Mouse (Mus musculus): ENCODE data around the gene Itgav.
"Not testable (repeated sequence)": the region's sequence is repeated elsewhere in the genome, so short reads cannot be mapped to it uniquely, and the experiment has no call there.

Itgav gene

GRCm38 (mm10) chr2:83713281-83713680 is 10.9 kb upstream of the Itgav start:
- DNase-seq (ENCODE audit: low spot score in 2 of 2), result not testable (repeated sequence)

DNA sequence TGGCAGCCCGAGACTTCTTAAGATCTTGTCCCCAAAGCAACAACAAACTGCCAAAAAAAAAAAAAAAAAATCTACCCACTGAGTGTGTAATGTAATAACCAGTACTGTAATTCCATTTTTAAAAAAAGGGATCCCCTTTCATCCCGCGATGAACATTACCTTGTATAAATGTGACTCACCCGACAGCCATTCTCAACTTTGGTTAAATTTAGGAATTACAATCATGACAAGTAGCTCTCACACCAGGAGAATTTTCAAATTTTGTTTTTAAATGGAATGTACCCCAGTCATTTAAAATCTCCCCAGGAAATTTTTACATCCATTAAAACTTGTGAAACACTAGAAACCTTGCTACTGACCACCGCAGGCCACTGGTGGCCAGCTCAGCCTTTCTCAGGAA is 10.3 kb upstream of the Itgav start:
- DNase-seq (ENCODE audit: low spot score in 2 of 2), result no peak

GRCm38 (mm10) chr2:83714783-83715182 is 9.4 kb upstream of the Itgav start:
- peak in 1 of 2 experiments; percentile 54 for DNase-seq (ENCODE audit: low spot score in 2 of 2)

- no peak for DNase-seq (ENCODE audit: low spot score in 2 of 2)
These were observed 5.9 kb upstream of the Itgav start for GRCm38 (mm10) chr2:83718341-83718740.

- no peak for DNase-seq (ENCODE audit: low spot score in 2 of 2)
These were observed 2.6 kb upstream of the Itgav start for GRCm38 (mm10) chr2:83721635-83722034.

- DNase-seq (ENCODE audit: low spot score in 2 of 2), result no peak
These were observed 1.3 kb upstream of the Itgav start for GRCm38 (mm10) chr2:83722936-83723335.

- no peak for DNase-seq (ENCODE audit: low spot score in 2 of 2)
These were observed 851 bp upstream of the Itgav start for GRCm38 (mm10) chr2:83723346-83723745.

DNA sequence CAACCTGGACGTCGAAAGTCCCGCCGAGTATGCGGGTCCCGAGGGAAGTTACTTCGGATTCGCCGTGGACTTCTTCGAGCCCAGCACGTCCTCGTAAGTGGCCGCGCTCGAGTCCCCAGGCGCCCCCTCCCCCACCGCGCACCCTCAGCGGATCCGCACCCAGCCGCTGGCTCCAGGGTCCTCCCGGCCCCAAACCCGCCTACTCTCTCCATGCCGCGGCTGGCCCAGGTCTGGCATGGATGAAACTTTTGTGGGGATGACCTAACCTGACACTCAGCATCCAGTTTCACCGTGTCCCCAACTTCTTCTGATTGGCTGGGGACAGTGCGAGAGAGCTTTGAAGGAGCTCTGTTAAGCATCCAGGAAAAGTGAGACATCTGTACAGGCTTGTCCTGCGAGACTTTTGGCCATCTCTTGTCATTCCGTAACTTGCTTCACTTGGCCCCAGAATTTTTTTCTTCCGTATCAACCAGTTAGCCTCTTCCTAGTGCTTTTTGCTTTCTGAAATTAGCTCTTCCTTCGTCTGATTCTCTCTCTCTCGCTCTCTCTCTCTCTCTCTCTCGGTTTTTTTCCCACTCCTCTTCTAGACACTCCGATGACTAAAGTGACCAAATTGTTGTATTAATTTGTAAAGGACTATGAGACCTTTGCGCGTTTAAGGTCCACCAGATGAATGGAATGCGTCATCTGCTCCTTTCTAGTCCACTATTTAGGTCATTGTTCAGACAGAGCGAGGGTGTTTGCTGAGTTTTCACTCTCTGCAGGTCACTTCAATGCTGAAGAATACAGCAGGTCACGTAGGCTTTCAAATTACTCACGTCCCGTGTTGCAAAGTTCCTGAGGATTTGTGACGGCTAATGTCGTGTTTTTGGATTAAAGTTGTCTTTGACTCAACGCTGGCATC is 882 bp downstream of the Itgav start:
- DNase-seq (ENCODE audit: low spot score in 2 of 2), result peak; percentile 57 to 61

GRCm38 (mm10) chr2:83725796-83726195 is 1.6 kb downstream of the Itgav start:
- no peak for DNase-seq (ENCODE audit: low spot score in 2 of 2)

DNA sequence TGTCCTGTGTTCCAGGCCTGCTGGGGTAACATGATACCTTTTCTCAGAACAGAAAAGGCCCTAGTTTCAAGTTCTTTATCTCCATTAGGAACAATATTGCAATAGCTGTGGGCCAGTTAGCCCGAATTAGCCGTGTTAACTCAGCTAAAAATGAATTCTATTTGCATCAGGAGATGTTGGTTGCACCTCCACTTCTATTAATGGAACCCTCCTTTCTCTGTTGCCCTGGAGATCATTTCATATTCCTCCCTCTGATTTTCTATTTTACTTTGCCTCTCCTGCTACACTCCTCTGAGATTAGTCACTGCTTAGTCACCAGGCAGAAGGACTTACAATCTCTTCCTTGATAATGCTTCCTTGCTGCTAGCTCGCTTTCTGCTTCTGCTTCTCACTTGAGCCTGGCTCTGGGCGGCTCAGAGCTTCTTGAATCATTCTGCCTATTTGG is 4.1 kb downstream of the Itgav start:
- peak in 1 of 2 experiments; percentile 84 for DNase-seq (ENCODE audit: low spot score in 2 of 2)

GRCm38 (mm10) chr2:83729339-83729738 is 5.1 kb downstream of the Itgav start:
- peak in 1 of 2 experiments; percentile 53 for DNase-seq (ENCODE audit: low spot score in 2 of 2)

GRCm38 (mm10) chr2:83732896-83733295 is 8.7 kb downstream of the Itgav start:
- no peak for DNase-seq (ENCODE audit: low spot score in 2 of 2)

DNA sequence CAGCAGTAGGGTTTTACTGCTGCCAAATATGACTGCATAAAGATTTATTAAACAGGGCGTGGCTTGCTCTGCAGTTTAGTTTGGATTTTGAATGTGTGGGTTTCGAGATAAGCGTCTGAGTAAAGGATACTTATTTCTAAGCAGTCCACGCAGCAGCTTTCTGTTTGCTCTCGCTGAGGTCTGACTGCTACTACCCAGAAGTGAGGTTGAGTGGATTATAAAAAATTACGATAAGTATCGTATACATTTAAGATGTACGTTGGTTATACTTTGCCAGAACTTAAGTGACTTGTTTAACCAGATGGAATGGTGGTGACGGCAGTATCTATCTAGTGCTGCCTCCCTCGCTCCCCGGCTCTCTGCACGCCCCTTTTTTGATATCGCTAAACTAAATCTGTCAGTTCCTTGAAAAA is 9.8 kb downstream of the Itgav start:
- DNase-seq (ENCODE audit: low spot score in 2 of 2), result no peak

- DNase-seq (ENCODE audit: low spot score in 2 of 2), result no peak
These were observed 11.1 kb downstream of the Itgav start for GRCm38 (mm10) chr2:83735276-83735675.

- DNase-seq (ENCODE audit: low spot score in 2 of 2), result no peak
These were observed 12.6 kb downstream of the Itgav start for GRCm38 (mm10) chr2:83736836-83737235.

GRCm38 (mm10) chr2:83738586-83739251 is 14.5 kb downstream of the Itgav start:
- no peak for DNase-seq (ENCODE audit: low spot score in 2 of 2)

GRCm38 (mm10) chr2:83739461-83740124 is 15.4 kb downstream of the Itgav start:
- no peak for DNase-seq (ENCODE audit: low spot score in 2 of 2)

GRCm38 (mm10) chr2:83740601-83741031 is 16.4 kb downstream of the Itgav start:
- no peak for DNase-seq (ENCODE audit: low spot score in 2 of 2)

DNA sequence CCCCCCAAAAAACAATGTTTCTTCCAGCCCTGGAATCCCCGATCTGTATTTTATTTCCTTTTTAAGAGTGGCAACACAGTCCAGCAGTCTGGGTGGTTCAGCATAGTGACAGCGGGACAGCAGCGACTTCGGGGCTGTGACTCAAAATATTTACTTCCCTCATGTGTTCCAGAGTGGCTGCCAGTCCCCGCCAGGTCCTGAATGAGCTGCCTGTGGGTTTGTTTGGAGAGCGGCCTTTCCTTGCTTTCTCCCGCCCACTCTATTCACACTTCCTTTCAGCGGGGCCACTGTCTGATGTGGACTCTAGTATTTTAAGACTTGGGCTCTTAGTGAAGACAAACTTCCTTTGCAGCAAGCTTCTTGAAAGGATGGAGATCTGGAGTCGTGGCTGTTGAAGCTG is 18.0 kb downstream of the Itgav start:
- DNase-seq (ENCODE audit: low spot score in 2 of 2), result peak in 1 of 2 experiments; percentile 60

DNA sequence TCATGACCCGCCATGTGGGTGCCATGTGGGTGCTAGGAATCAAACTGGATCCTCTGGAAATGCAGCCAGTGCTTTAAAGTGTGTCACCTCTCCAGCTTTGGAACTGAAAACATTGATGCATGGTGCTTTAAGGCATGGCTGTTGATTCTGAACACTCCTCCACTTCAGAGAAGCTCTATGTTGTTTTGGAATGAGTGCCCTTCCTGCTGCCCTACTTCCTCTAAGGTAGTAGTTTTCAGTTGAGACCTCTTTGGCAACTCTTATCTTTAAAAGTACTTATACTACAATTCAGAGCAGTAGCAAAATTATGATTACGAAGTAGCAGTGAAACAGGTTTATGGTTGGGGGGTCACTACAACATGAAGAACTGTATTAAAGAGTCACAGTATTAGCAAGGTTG is 18.6 kb downstream of the Itgav start:
- no peak for DNase-seq (ENCODE audit: low spot score in 2 of 2)

GRCm38 (mm10) chr2:83744276-83744952 is 20.2 kb downstream of the Itgav start:
- no peak for DNase-seq (ENCODE audit: low spot score in 2 of 2)

DNA sequence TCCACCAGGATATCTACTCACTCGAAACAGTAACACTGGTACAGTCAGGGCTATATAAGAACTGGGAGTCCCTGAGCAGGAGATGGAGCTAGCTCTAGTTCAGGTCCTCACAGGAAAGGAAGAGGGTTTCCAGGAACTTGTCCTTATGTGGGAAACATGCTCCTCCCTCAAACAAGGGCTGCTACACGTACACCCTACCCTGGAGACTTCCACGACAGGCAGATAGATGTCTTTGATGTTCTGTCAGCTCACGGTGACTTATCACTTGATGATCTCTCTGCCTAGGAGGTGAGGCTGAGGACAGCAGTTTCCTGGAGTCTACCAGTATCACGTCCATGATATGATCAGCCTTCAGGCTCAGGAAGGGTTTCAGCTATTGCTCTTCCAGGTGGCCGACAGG is 21.1 kb downstream of the Itgav start:
- no peak for DNase-seq (ENCODE audit: low spot score in 2 of 2)
